Comparison of ENCODE assay signal across 17 mouse cellular contexts in genomic region chr8:107885547-107885946, GRCm38 (mm10). TPM values are rescaled to one million over a fixed set of nuclear protein-coding genes. Genes with fewer than 3 reads are reported as not detected.
A peak's percentile ranks its signal among the peaks of the same experiment; 100 is the strongest.
DNase-seq lines count a peak whose midpoint lies in the region; ATAC-seq and TF ChIP-seq lines count a peak whose summit lies in the region.
"Had no signal": no experiment of that assay in that cellular context is flagged by ENCODE, and none has a peak within 500 bp of the region (broad histone marks: within the 10 kb centered on the region; RNA-seq: fewer than 3 reads in every experiment).

No protein-coding gene starts in this region.

- no peak overlapping the region for H3K9ac ChIP-seq in intestine, embryonic 14.5 days (ENCODE audit: low read length)
- no peak overlapping the region for H3K9ac ChIP-seq in intestine, postnatal 0 days (ENCODE audit: low read depth, low read length)
- no peak overlapping the region for H3K9ac ChIP-seq in intestine, embryonic 15.5 days
- no peak overlapping the region for H3K9ac ChIP-seq in stomach, embryonic 15.5 days
- H3K9ac ChIP-seq: embryonic facial prominence, embryonic 15.5 days; forebrain, embryonic 12.5 days; midbrain, embryonic 13.5 days had no signal

- no peak overlapping the region for H3K4me2 ChIP-seq in intestine, embryonic 14.5 days (ENCODE audit: low read length)
- H3K4me2 ChIP-seq in intestine, postnatal 0 days (replicated peaks; ENCODE audit: low read depth) = no peak overlapping the region
- H3K4me2 ChIP-seq in intestine, embryonic 15.5 days (replicated peaks) = no peak overlapping the region
- H3K4me2 ChIP-seq in stomach, embryonic 15.5 days = peak overlapping the region; percentile 23; the same call in 1 of the 2 replicates
- H3K4me2 ChIP-seq: forebrain, embryonic 12.5 days; liver, embryonic 11.5 days; midbrain, embryonic 13.5 days had no signal

- no peaks in the 10 kb centered on the region for H3K36me3 ChIP-seq in intestine, embryonic 14.5 days (ENCODE audit: control insufficient read depth, insufficient read depth, low read length)
- H3K36me3 ChIP-seq in intestine, postnatal 0 days (ENCODE audit: control insufficient read depth, insufficient read depth) = no peaks in the 10 kb centered on the region
- H3K36me3 ChIP-seq in intestine, embryonic 15.5 days = no peaks in the 10 kb centered on the region
- no peaks in the 10 kb centered on the region for H3K36me3 ChIP-seq in stomach, embryonic 15.5 days
- H3K36me3 ChIP-seq: embryonic facial prominence, embryonic 15.5 days; forebrain, embryonic 12.5 days; midbrain, embryonic 13.5 days had no signal

- H3K27ac ChIP-seq in intestine, embryonic 14.5 days (ENCODE audit: low read depth) = peak overlapping the region; percentile 58
- no peak overlapping the region for H3K27ac ChIP-seq in intestine, postnatal 0 days (ENCODE audit: low read depth, low read length)
- H3K27ac ChIP-seq in intestine, embryonic 15.5 days = peak overlapping the region; percentile 69; the same call in 1 of the 2 replicates
- H3K27ac ChIP-seq in stomach, embryonic 15.5 days = peak overlapping the region; percentile 57; the same call in 1 of the 2 replicates
- H3K27ac ChIP-seq: forebrain, embryonic 12.5 days; midbrain, embryonic 13.5 days had no signal

- WGBS in intestine, embryonic 14.5 days = 25% methylated on average over 7 of the region's 7 CpGs
- 46% methylated on average over 7 of the region's 7 CpGs for WGBS in intestine, postnatal 0 days
- WGBS in intestine, embryonic 15.5 days = 33% methylated on average over 7 of the region's 7 CpGs
- 28% methylated on average over 7 of the region's 7 CpGs for WGBS in stomach, embryonic 15.5 days

- H3K4me3 ChIP-seq in intestine, embryonic 14.5 days (ENCODE audit: low read depth, low read length) = no peak overlapping the region
- no peak overlapping the region for H3K4me3 ChIP-seq in intestine, postnatal 0 days (ENCODE audit: low read depth, low read length)
- H3K4me3 ChIP-seq in intestine, embryonic 15.5 days (replicated peaks) = no peak overlapping the region
- H3K4me3 ChIP-seq in stomach, embryonic 15.5 days (replicated peaks) = no peak overlapping the region
- H3K4me3 ChIP-seq: embryonic facial prominence, embryonic 15.5 days; forebrain, embryonic 12.5 days; midbrain, embryonic 13.5 days; myocyte had no signal

- peaks cover 14% of the 10 kb centered on the region; the same call in 1 of the 2 replicates for H3K4me1 ChIP-seq in intestine, embryonic 14.5 days (replicated peaks; ENCODE audit: control insufficient read depth, insufficient read depth, low read length)
- no peaks in the 10 kb centered on the region for H3K4me1 ChIP-seq in intestine, postnatal 0 days (replicated peaks; ENCODE audit: control insufficient read depth, insufficient read depth, low read length)
- H3K4me1 ChIP-seq in intestine, embryonic 15.5 days (replicated peaks) = 0 out of 2 replicates have a peak, but pooled peaks cover 7% of the 10 kb centered on the region
- H3K4me1 ChIP-seq in stomach, embryonic 15.5 days = peaks cover 6% of the 10 kb centered on the region; the same call in 1 of the 2 replicates

- TF ChIP-seq CTCF in intestine, postnatal 0 days (IDR thresholded peaks at IDR 0.05; ENCODE audit: low read depth) = no peak

- no peak; the same call in none of the 2 replicates for ATAC-seq in intestine, embryonic 14.5 days (replicated peaks; ENCODE audit: low FRiP score, low TSS enrichment, low read depth)
- no peak for ATAC-seq in intestine, postnatal 0 days
- peak; percentile 41; the same call in 1 of the 2 replicates for ATAC-seq in intestine, embryonic 15.5 days
- no peak for ATAC-seq in stomach, embryonic 15.5 days (ENCODE audit: insufficient read depth, low FRiP score, low read depth)
- ATAC-seq: inflammation-experienced regulatory T-cells, adult 6 months; midbrain, embryonic 13.5 days; Patski had no signal

- no peaks in the 10 kb centered on the region for H3K9me3 ChIP-seq in intestine, embryonic 14.5 days (ENCODE audit: control insufficient read depth, low read length)
- H3K9me3 ChIP-seq in intestine, postnatal 0 days (ENCODE audit: control insufficient read depth) = no peaks in the 10 kb centered on the region
- no peaks in the 10 kb centered on the region for H3K9me3 ChIP-seq in intestine, embryonic 15.5 days
- H3K9me3 ChIP-seq in stomach, embryonic 15.5 days = no peaks in the 10 kb centered on the region
- H3K9me3 ChIP-seq: embryonic facial prominence, embryonic 15.5 days; forebrain, embryonic 12.5 days; midbrain, embryonic 13.5 days had no signal

- no peaks in the 10 kb centered on the region for H3K27me3 ChIP-seq in intestine, embryonic 14.5 days (replicated peaks; ENCODE audit: control insufficient read depth, insufficient read depth, low read length)
- H3K27me3 ChIP-seq in intestine, postnatal 0 days (replicated peaks; ENCODE audit: control insufficient read depth, insufficient read depth, low read length) = no peaks in the 10 kb centered on the region
- H3K27me3 ChIP-seq in intestine, embryonic 15.5 days (replicated peaks) = no peaks in the 10 kb centered on the region
- H3K27me3 ChIP-seq in stomach, embryonic 15.5 days (replicated peaks) = no peaks in the 10 kb centered on the region
- H3K27me3 ChIP-seq: embryonic facial prominence, embryonic 15.5 days; midbrain, embryonic 13.5 days had no signal

- DNase-seq in intestine, embryonic 14.5 days (ENCODE audit: low spot score) = no peak
- DNase-seq in lung, postnatal 10 days = peak; percentile 5
- DNase-seq in lung, postnatal 4 days = no peak
- no peak for DNase-seq in yolk sac, embryonic 10.5 days (ENCODE audit: low spot score)
- DNase-seq: adrenal gland, postnatal 25 days; cerebellum, adult 2 months; gastrocnemius, postnatal 10 days had no signal

RNA-seq across cellular contexts. Expression of gene Zfhx3, which starts 56.9 kb away (rescaled TPM):
- 15.7 and 16.4 TPM in 2 replicates for polyA plus RNA-seq in intestine, embryonic 14.5 days (2014; fragmentation: Nextera tagmentation; extraction: Ambion mirVana)
- 2.4 and 3.3 TPM in 2 replicates for polyA plus RNA-seq in intestine, postnatal 0 days (2015; fragmentation: Nextera tagmentation; extraction: Ambion mirVana)
- 9.7 and 11.5 TPM in 2 replicates for polyA plus RNA-seq in intestine, embryonic 15.5 days (2015; fragmentation: Nextera tagmentation; extraction: Ambion mirVana)
- polyA plus RNA-seq in stomach, embryonic 15.5 days (2015; fragmentation: Nextera tagmentation; extraction: Ambion mirVana) = 12.9 and 14.3 TPM in 2 replicates
